Mouse (Mus musculus): Measurements from ENCODE around the gene Haao.

- no peak for TF ChIP-seq CTCF (IDR thresholded peaks at IDR 0.05; ENCODE audit: low read depth, low read length)
- no peak for TF ChIP-seq GATA1 (IDR thresholded peaks at IDR 0.05; ENCODE audit: borderline replicate concordance, low read length)
- TF ChIP-seq GATA2 (IDR thresholded peaks at IDR 0.05; ENCODE audit: borderline replicate concordance, low read depth, low read length): no peak
These were observed 52.6 kb downstream of the Haao start for GRCm38 (mm10) chr17:83795121-83795520.

Data from G1E (cell line).